Mouse (Mus musculus): ENCODE results near the gene Kyat1. TPM values are rescaled to one million over a fixed set of nuclear protein-coding genes. Genes with fewer than 3 reads are reported as not detected.
A peak's percentile ranks its signal among the peaks of the same experiment; 100 is the strongest.

Gene Kyat1
- polyA plus RNA-seq (2014; fragmentation: Nextera tagmentation; extraction: Ambion mirVana): 22.0 and 26.0 TPM in 2 replicates

- Histone ChIP-seq H3K4me2 (ENCODE audit: low read length) (peak within 1 kb of the TSS; percentile 91), H3K36me3 (ENCODE audit: control insufficient read depth, insufficient read depth, low read length) (no peaks in the 10 kb centered on the region), H3K9ac (ENCODE audit: low read length) (peak within 1 kb of the TSS; percentile 79), H3K27ac (replicated peaks in 1 of 2; ENCODE audit: control insufficient read depth in 1 of 2, insufficient read depth in 1 of 2, low read depth in 2 of 2, low read length in 2 of 2) (peak within 1 kb of the TSS; percentile 81 to 85), H3K27me3 (ENCODE audit: control insufficient read depth, insufficient read depth, low read length) (no peaks in the 10 kb centered on the region), H3K9me3 (ENCODE audit: control insufficient read depth, low read length) (no peaks in the 10 kb centered on the region), H3K4me1 (ENCODE audit: control insufficient read depth in 2 of 2, insufficient read depth in 2 of 2, low read length in 2 of 2) (peaks cover 6 to 10% of the 10 kb centered on the region in 2 experiments; a peak in 3 of 4 replicates), H3K4me3 (ENCODE audit: control insufficient read depth in 1 of 2, insufficient read depth in 1 of 2, low read depth in 1 of 2, low read length in 2 of 2) (peak within 1 kb of the TSS; percentile 72 to 92)
- under 1% methylated on average over 44 of the region's 44 CpGs for WGBS
- peak; percentile 87 for ATAC-seq (ENCODE audit: insufficient number of reproducible peaks, insufficient read depth, low FRiP score, low read depth)
Measured at GRCm38 (mm10) chr2:30205629-30206357, at the start of gene Kyat1. Gene Kyat1, minus strand, starts transcription at chr2:30205847.

- Histone ChIP-seq H3K9ac (ENCODE audit: low read length) (no peak overlapping the region), H3K27me3 (ENCODE audit: control insufficient read depth, insufficient read depth, low read length) (no peaks in the 10 kb centered on the region), H3K4me2 (ENCODE audit: low read length) (no peak overlapping the region), H3K27ac (replicated peaks in 1 of 2; ENCODE audit: control insufficient read depth in 1 of 2, insufficient read depth in 1 of 2, low read depth in 2 of 2, low read length in 2 of 2) (no peak overlapping the region), H3K4me1 (ENCODE audit: control insufficient read depth in 2 of 2, insufficient read depth in 2 of 2, low read length in 2 of 2) (peaks cover 19 to 24% of the 10 kb centered on the region in 2 experiments), H3K4me3 (ENCODE audit: control insufficient read depth in 1 of 2, insufficient read depth in 1 of 2, low read depth in 1 of 2, low read length in 2 of 2) (no peak overlapping the region), H3K36me3 (ENCODE audit: control insufficient read depth, insufficient read depth, low read length) (peaks cover 84% of the 10 kb centered on the region), H3K9me3 (ENCODE audit: control insufficient read depth, low read length) (no peaks in the 10 kb centered on the region)
- ATAC-seq (ENCODE audit: insufficient number of reproducible peaks, insufficient read depth, low FRiP score, low read depth): no peak
- WGBS: 73% methylated on average over 5 of the region's 5 CpGs
Measured at GRCm38 (mm10) chr2:30253809-30254208, 48.2 kb upstream of the Kyat1 start.

- no peak for ATAC-seq (ENCODE audit: insufficient number of reproducible peaks, insufficient read depth, low FRiP score, low read depth)
- WGBS: 75% methylated on average over 3 of the region's 3 CpGs
- H3K9ac ChIP-seq (ENCODE audit: low read length): no peak overlapping the region; the same call in 1 of the 2 replicates
- peaks cover 85% of the 10 kb centered on the region for H3K36me3 ChIP-seq (ENCODE audit: control insufficient read depth, insufficient read depth, low read length)
- peaks cover 7 to 12% of the 10 kb centered on the region in 2 experiments; a peak in 3 of 4 replicates for H3K4me1 ChIP-seq (ENCODE audit: control insufficient read depth in 2 of 2, insufficient read depth in 2 of 2, low read length in 2 of 2)
- no peaks in the 10 kb centered on the region for H3K9me3 ChIP-seq (ENCODE audit: control insufficient read depth, low read length)
- H3K27ac ChIP-seq (replicated peaks in 1 of 2; ENCODE audit: control insufficient read depth in 1 of 2, insufficient read depth in 1 of 2, low read depth in 2 of 2, low read length in 2 of 2): no peak overlapping the region
- H3K27me3 ChIP-seq (ENCODE audit: control insufficient read depth, insufficient read depth, low read length): no peaks in the 10 kb centered on the region
- no peak overlapping the region for H3K4me2 ChIP-seq (ENCODE audit: low read length)
- no peak overlapping the region for H3K4me3 ChIP-seq (ENCODE audit: control insufficient read depth in 1 of 2, insufficient read depth in 1 of 2, low read depth in 1 of 2, low read length in 2 of 2)
Measured at GRCm38 (mm10) chr2:30252521-30252920, 46.9 kb upstream of the Kyat1 start.

- Histone ChIP-seq H3K9me3 (ENCODE audit: control insufficient read depth, low read length) (no peaks in the 10 kb centered on the region), H3K4me1 (ENCODE audit: control insufficient read depth in 2 of 2, insufficient read depth in 2 of 2, low read length in 2 of 2) (peaks cover 7 to 11% of the 10 kb centered on the region in 2 experiments; a peak in 3 of 4 replicates), H3K4me2 (ENCODE audit: low read length) (no peak overlapping the region), H3K27ac (replicated peaks in 1 of 2; ENCODE audit: control insufficient read depth in 1 of 2, insufficient read depth in 1 of 2, low read depth in 2 of 2, low read length in 2 of 2) (peak overlapping the region; percentile 48 to 62; a peak in 3 of 4 replicates), H3K27me3 (ENCODE audit: control insufficient read depth, insufficient read depth, low read length) (no peaks in the 10 kb centered on the region), H3K9ac (ENCODE audit: low read length) (no peak overlapping the region), H3K4me3 (ENCODE audit: control insufficient read depth in 1 of 2, insufficient read depth in 1 of 2, low read depth in 1 of 2, low read length in 2 of 2) (no peak overlapping the region), H3K36me3 (ENCODE audit: control insufficient read depth, insufficient read depth, low read length) (peaks cover 75% of the 10 kb centered on the region)
- ATAC-seq (ENCODE audit: insufficient number of reproducible peaks, insufficient read depth, low FRiP score, low read depth): peak; percentile 60
- 44% methylated on average over 5 of the region's 5 CpGs for WGBS
Measured at GRCm38 (mm10) chr2:30251417-30252104, 45.9 kb upstream of the Kyat1 start.

- Histone ChIP-seq H3K9ac (ENCODE audit: low read length) (no peak overlapping the region), H3K36me3 (ENCODE audit: control insufficient read depth, insufficient read depth, low read length) (peaks cover 71% of the 10 kb centered on the region), H3K4me1 (ENCODE audit: control insufficient read depth in 2 of 2, insufficient read depth in 2 of 2, low read length in 2 of 2) (peaks cover 7 to 13% of the 10 kb centered on the region in 2 experiments; a peak in 3 of 4 replicates), H3K27ac (replicated peaks in 1 of 2; ENCODE audit: control insufficient read depth in 1 of 2, insufficient read depth in 1 of 2, low read depth in 2 of 2, low read length in 2 of 2) (peak overlapping the region in 1 of 2 experiments; percentile 62; a peak in 3 of 4 replicates), H3K4me2 (ENCODE audit: low read length) (no peak overlapping the region), H3K9me3 (ENCODE audit: control insufficient read depth, low read length) (no peaks in the 10 kb centered on the region), H3K27me3 (ENCODE audit: control insufficient read depth, insufficient read depth, low read length) (no peaks in the 10 kb centered on the region), H3K4me3 (ENCODE audit: control insufficient read depth in 1 of 2, insufficient read depth in 1 of 2, low read depth in 1 of 2, low read length in 2 of 2) (no peak overlapping the region)
- WGBS: 88% methylated on average over 10 of the region's 10 CpGs
- no peak for ATAC-seq (ENCODE audit: insufficient number of reproducible peaks, insufficient read depth, low FRiP score, low read depth)
Measured at GRCm38 (mm10) chr2:30250166-30251128, 44.8 kb upstream of the Kyat1 start.

- no peaks in the 10 kb centered on the region for H3K27me3 ChIP-seq (ENCODE audit: control insufficient read depth, insufficient read depth, low read length)
- H3K9me3 ChIP-seq (ENCODE audit: control insufficient read depth, low read length): no peaks in the 10 kb centered on the region
- H3K9ac ChIP-seq (ENCODE audit: low read length): no peak overlapping the region
- H3K4me3 ChIP-seq (ENCODE audit: control insufficient read depth in 1 of 2, insufficient read depth in 1 of 2, low read depth in 1 of 2, low read length in 2 of 2): no peak overlapping the region
- no peak overlapping the region for H3K4me2 ChIP-seq (ENCODE audit: low read length)
- H3K27ac ChIP-seq (replicated peaks in 1 of 2; ENCODE audit: control insufficient read depth in 1 of 2, insufficient read depth in 1 of 2, low read depth in 2 of 2, low read length in 2 of 2): no peak overlapping the region
- WGBS: 93% methylated on average over 3 of the region's 3 CpGs
- no peak for ATAC-seq (ENCODE audit: insufficient number of reproducible peaks, insufficient read depth, low FRiP score, low read depth)
- peaks cover 69% of the 10 kb centered on the region for H3K36me3 ChIP-seq (ENCODE audit: control insufficient read depth, insufficient read depth, low read length)
- peaks cover 7 to 14% of the 10 kb centered on the region in 2 experiments; a peak in 3 of 4 replicates for H3K4me1 ChIP-seq (ENCODE audit: control insufficient read depth in 2 of 2, insufficient read depth in 2 of 2, low read length in 2 of 2)
Measured at GRCm38 (mm10) chr2:30249182-30249581, 43.5 kb upstream of the Kyat1 start.

- 83% methylated on average over 4 of the region's 4 CpGs for WGBS
- Histone ChIP-seq H3K4me2 (ENCODE audit: low read length) (no peak overlapping the region), H3K36me3 (ENCODE audit: control insufficient read depth, insufficient read depth, low read length) (peaks cover 70% of the 10 kb centered on the region), H3K4me1 (ENCODE audit: control insufficient read depth in 2 of 2, insufficient read depth in 2 of 2, low read length in 2 of 2) (peaks cover 9 to 22% of the 10 kb centered on the region in 2 experiments), H3K9ac (ENCODE audit: low read length) (no peak overlapping the region), H3K27me3 (ENCODE audit: control insufficient read depth, insufficient read depth, low read length) (no peaks in the 10 kb centered on the region), H3K27ac (replicated peaks in 1 of 2; ENCODE audit: control insufficient read depth in 1 of 2, insufficient read depth in 1 of 2, low read depth in 2 of 2, low read length in 2 of 2) (no peak overlapping the region), H3K4me3 (ENCODE audit: control insufficient read depth in 1 of 2, insufficient read depth in 1 of 2, low read depth in 1 of 2, low read length in 2 of 2) (no peak overlapping the region), H3K9me3 (ENCODE audit: control insufficient read depth, low read length) (no peaks in the 10 kb centered on the region)
- ATAC-seq (ENCODE audit: insufficient number of reproducible peaks, insufficient read depth, low FRiP score, low read depth): no peak
Measured at GRCm38 (mm10) chr2:30247681-30248080, 42.0 kb upstream of the Kyat1 start.

All from heart, embryonic 14.5 days (tissue).